Mouse (Mus musculus) limb, embryonic 13.5 days (tissue): ENCODE data around the gene Sox10. TPM values are rescaled to one million over a fixed set of nuclear protein-coding genes. Genes with fewer than 3 reads are reported as not detected.
A peak's percentile ranks its signal among the peaks of the same experiment; 100 is the strongest.

Experiments used
- ATAC-seq: fragments of 200-750 bp; cut with Nextera tagmentation; 2 replicates; pipeline ENCODE4 v1.8.0; 2017; ENCODE audit warnings: low read depth, moderate number of reproducible peaks, moderate TSS enrichment; ENCODE audit not compliant: low FRiP score
- H3K27ac ChIP-seq: fragments of 300-500 bp; sonication (generic); 2 replicates; pipeline ENCODE4 v1.5.1; 2015; ENCODE audit warnings: inconsistent platforms, mild to moderate bottlenecking, moderate library complexity
- H3K27me3 ChIP-seq: fragments of 300-500 bp; sonication (generic); 2 replicates; pipeline ENCODE4 v1.6.1; 2015; ENCODE audit warnings: mild to moderate bottlenecking, inconsistent platforms
- H3K36me3 ChIP-seq: fragments of 300-500 bp; sonication (generic); 2 replicates; pipeline ENCODE4 v1.6.1; 2015; ENCODE audit warnings: inconsistent platforms, mild to moderate bottlenecking, moderate library complexity
- H3K4me1 ChIP-seq: fragments of 300-500 bp; sonication (generic); 2 replicates; pipeline ENCODE4 v1.6.1; 2015; ENCODE audit warnings: inconsistent platforms
- H3K4me2 ChIP-seq: fragments of 300-500 bp; sonication (generic); replicated peaks from 2 replicates; pipeline ENCODE4 v1.6.1; 2015; ENCODE audit warnings: inconsistent platforms, mild to moderate bottlenecking, moderate library complexity
- H3K4me3 ChIP-seq: fragments of 300-500 bp; sonication (generic); 2 replicates; pipeline ENCODE4 v1.5.1; 2015; ENCODE audit warnings: moderate library complexity, mild to moderate bottlenecking, inconsistent platforms
- H3K9ac ChIP-seq: fragments of 300-500 bp; sonication (generic); 2 replicates; pipeline ENCODE4 v1.6.1; 2015; ENCODE audit warnings: mild to moderate bottlenecking, inconsistent platforms
- H3K9me3 ChIP-seq: fragments of 300-500 bp; sonication (generic); 2 replicates; pipeline ENCODE4 v1.6.1; 2016; ENCODE audit warnings: inconsistent platforms
- WGBS: fragments of 180-500 bp; shearing (Covaris S2); methylation state at CpG from one replicate; pipeline ENCODE4 v1.1.7; 2015; 5-methylcytosine and 5-hydroxymethylcytosine counted together
- polyA plus RNA-seq: library from polyadenylated mRNA; unstranded; fragments of >200 nt; fragmentation: Nextera tagmentation; extraction: Ambion mirVana; gene quantifications from 2 replicates; pipeline ENCODE4 v1.2.1, GENCODE M21; 2015

The Sox10 gene
- polyA plus RNA-seq, 1 experiment from 2014 or later = 6.3 TPM

DNA sequence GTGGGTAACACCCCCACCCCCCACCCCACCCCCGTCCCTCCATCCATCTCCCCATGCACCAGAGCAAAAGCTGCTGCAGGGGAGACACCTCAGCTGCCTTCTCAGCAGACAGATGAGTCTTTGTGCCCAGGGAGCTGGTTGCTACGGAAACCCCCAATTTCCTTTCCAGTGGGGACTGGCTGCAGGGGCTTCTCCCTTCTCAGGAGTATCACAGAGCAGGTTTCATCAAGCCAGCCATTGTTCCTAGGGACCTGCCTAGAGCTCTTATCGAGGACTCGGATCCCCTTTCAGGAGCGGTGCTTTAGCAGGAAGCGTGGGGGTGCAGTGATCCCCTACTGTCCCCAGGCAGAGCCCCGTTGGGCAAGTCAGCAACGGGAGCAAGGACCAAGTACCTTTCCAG, 13.2 kb downstream of the Sox10 start:
- H3K9ac ChIP-seq = no peak overlapping the region
- 0 out of 2 replicates have a peak overlapping the region, but pooled peaks have one; percentile 4 for H3K4me2 ChIP-seq
- H3K27me3 ChIP-seq = peaks cover under 1% of the 10 kb centered on the region; the same call in 1 of the 2 replicates
- 72% methylated on average over 8 of the region's 8 CpGs for WGBS
- H3K36me3 ChIP-seq = peaks cover 61% of the 10 kb centered on the region
- H3K27ac ChIP-seq = peak overlapping the region; percentile 72; the same call in 1 of the 2 replicates
- no peaks in the 10 kb centered on the region for H3K9me3 ChIP-seq
- peaks cover 11% of the 10 kb centered on the region; the same call in 1 of the 2 replicates for H3K4me1 ChIP-seq
- ATAC-seq = 0 out of 2 replicates have a peak, but pooled peaks have one; percentile 18
- no peak overlapping the region for H3K4me3 ChIP-seq

DNA sequence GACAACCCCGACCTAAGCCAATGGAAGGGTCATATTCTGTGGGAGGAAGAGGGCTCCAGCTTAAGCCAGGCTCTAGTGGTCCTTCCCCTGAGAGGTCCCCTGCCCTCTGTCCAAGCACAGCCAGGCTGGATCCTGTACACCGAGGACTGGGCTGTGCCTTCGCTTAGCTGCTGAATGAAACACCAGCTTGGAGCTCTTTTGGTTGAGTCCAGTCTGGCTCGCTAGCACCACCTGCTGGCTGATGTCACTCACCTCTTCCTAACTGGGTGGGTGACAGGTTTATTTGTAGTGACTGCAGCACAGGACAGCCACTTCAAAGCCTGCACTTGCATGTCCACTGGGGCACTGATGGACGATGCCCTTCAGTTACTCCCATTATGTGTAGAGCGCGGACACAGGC, 16.5 kb downstream of the Sox10 start:
- H3K27me3 ChIP-seq = no peaks in the 10 kb centered on the region
- 48% methylated on average over 7 of the region's 7 CpGs for WGBS
- no peak overlapping the region for H3K27ac ChIP-seq
- H3K4me2 ChIP-seq = no peak overlapping the region
- ATAC-seq = 0 out of 2 replicates have a peak, but pooled peaks have one; percentile 62
- peaks cover 92% of the 10 kb centered on the region for H3K36me3 ChIP-seq
- H3K4me1 ChIP-seq = peaks cover 11% of the 10 kb centered on the region; the same call in 1 of the 2 replicates
- no peak overlapping the region for H3K9ac ChIP-seq
- no peaks in the 10 kb centered on the region for H3K9me3 ChIP-seq
- no peak overlapping the region for H3K4me3 ChIP-seq

DNA sequence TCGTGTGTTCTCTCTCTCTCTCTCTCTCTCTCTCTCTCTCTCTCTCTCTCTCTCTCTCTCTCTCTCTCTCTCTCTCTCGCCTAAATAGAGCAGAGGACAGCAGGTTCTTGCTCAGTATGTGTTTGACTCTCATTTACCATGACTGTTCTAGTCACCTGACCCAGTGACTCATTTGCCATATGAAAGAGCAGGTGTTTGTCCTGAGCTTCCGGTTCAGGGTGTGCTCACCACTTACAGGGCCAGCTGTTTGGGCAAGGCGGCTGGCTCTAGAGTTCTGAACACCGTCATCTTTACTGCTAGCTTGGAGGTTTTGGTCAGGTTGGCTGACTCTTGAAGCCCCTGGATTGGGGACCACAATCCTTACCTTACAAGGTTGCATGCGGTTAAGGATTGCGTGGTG, 19.5 kb downstream of the Sox10 start:
- Histone ChIP-seq H3K27me3 (no peaks in the 10 kb centered on the region), H3K4me3 (no peak overlapping the region), H3K9ac (no peak overlapping the region), H3K27ac (no peak overlapping the region), H3K4me1 (peaks cover 15% of the 10 kb centered on the region), H3K36me3 (peaks cover 62% of the 10 kb centered on the region), H3K4me2 (no peak overlapping the region), H3K9me3 (no peaks in the 10 kb centered on the region)
- WGBS = 91% methylated on average over 7 of the region's 7 CpGs
- no peak for ATAC-seq

DNA sequence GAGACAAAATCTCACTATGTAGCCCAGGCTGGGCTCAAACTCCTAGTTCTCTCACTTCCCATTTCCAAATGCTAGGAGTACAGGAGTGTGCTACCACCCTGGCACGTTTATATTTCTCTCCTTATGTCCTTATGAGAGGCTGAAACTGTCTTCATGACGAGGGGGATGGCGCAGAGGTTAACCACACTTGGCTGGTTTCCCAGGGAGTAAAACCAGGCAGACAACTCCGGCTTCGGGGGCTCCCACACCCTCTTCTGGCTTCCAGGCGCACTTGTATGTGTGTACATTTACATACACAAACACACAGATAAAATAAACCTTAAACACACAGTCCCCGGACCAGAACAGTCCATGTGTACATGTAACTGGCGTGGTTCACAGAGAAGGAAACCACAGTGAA, 21.0 kb downstream of the Sox10 start:
- no peak overlapping the region for H3K4me2 ChIP-seq
- WGBS = 87% methylated on average over 8 of the region's 8 CpGs
- peaks cover 18% of the 10 kb centered on the region for H3K4me1 ChIP-seq
- H3K27me3 ChIP-seq = peaks cover 5% of the 10 kb centered on the region; the same call in 1 of the 2 replicates
- H3K4me3 ChIP-seq = no peak overlapping the region
- 0 out of 2 replicates have a peak overlapping the region, but pooled peaks have one; percentile 25 for H3K9ac ChIP-seq
- H3K27ac ChIP-seq = no peak overlapping the region
- no peak for ATAC-seq
- no peaks in the 10 kb centered on the region for H3K9me3 ChIP-seq
- peaks cover 50% of the 10 kb centered on the region for H3K36me3 ChIP-seq

DNA sequence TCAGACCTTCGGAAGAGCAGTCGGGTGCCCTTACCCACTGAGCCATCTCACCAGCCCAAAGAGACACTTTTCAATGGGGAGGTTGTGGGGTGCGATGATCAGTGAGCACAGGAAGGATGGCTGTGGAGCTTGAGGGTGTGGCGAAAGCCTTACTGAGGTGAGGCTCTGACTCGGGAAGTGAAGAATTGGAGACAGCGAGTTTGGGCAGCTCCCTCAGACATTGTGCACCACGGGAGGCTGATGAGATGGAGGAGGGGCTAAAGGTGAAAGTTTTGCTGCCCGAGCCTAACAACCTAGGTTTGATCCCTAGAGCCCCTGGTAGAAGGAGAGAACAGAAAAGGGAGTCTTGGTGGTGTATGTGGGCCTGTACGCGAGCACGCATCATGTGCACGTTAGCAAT, 21.7 kb downstream of the Sox10 start:
- H3K36me3 ChIP-seq = peaks cover 44% of the 10 kb centered on the region
- peaks cover 5% of the 10 kb centered on the region; the same call in 1 of the 2 replicates for H3K27me3 ChIP-seq
- H3K4me3 ChIP-seq = no peak overlapping the region
- no peak for ATAC-seq
- H3K4me2 ChIP-seq = no peak overlapping the region
- no peak overlapping the region for H3K9ac ChIP-seq
- H3K9me3 ChIP-seq = no peaks in the 10 kb centered on the region
- H3K27ac ChIP-seq = no peak overlapping the region
- WGBS = 78% methylated on average over 12 of the region's 12 CpGs
- H3K4me1 ChIP-seq = peaks cover 18% of the 10 kb centered on the region

DNA sequence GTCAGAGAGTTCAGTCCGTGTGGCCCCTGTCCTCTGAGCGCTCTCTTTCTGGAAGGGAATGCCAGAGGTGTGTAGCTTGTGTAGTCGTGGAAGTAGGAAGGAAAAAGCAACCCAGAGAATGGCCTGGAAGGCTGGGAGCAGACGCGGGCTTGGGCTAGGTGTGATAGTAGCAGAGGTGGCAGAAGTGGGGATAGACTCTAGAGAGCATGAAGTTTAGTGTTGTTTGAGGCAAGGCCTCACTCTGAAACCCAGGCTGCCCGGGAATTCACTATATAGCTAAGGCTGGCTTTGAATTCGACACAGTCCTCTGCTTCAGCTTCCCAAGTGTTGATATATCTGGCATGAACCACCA, 23.5 kb downstream of the Sox10 start:
- Histone ChIP-seq H3K4me2 (peak overlapping the region; percentile 97), H3K4me1 (peaks cover 18% of the 10 kb centered on the region), H3K27me3 (peaks cover 5% of the 10 kb centered on the region; the same call in 1 of the 2 replicates), H3K27ac (no peak overlapping the region), H3K9ac (peak overlapping the region; percentile 89), H3K9me3 (no peaks in the 10 kb centered on the region), H3K36me3 (peaks cover 28% of the 10 kb centered on the region), H3K4me3 (peak overlapping the region; percentile 73)
- 0% methylated on average over 7 of the region's 7 CpGs for WGBS
- ATAC-seq = peak; percentile 37; the same call in 1 of the 2 replicates

DNA sequence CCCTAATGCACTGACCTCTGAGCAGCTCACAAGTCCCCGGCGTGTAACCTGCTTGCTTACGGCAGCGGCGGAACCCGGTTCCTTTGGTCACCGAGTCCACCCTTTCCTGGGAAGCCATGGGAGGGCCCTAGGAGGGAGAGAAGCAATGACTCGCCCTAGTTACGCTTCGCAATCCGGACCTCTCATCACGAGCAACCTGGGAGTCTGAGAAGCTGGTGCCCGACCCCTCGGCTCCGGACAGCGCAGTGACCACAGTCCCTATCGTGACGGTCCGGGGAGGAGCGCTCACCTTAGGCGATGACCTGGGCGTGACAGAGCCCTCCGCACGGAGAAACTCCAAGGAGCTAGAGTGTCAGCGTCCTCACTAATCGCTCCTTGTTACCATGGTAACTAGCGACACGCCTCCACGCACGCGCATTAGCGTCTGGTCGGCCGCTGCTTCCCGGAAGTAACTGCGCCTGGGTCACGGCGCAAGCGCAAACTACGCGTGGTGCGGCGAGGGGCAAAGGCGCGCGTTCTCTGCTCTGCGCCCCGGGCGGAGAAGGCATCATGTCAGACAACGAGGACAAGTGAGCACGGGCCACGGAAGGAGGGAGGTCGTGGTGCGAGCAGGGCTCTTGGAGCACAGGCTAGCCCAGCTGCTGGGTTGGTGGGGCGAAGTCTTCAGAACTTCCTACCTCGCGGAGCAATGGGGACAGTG, 24.0 kb downstream of the Sox10 start, which contains the start of the genes Polr2f and 1700088E04Rik:
Polr2f (plus strand) TSS at position 144 of the 700 bp plus-strand sequence.
1700088E04Rik (minus strand) TSS at position 388 of the 700 bp plus-strand sequence.
- Histone ChIP-seq H3K4me2 (peak within 1 kb of the TSS; percentile 97), H3K36me3 (peaks cover 23% of the 10 kb centered on the region), H3K4me1 (peaks cover 21% of the 10 kb centered on the region), H3K9me3 (no peaks in the 10 kb centered on the region), H3K4me3 (peak within 1 kb of the TSS; percentile 73), H3K9ac (peak within 1 kb of the TSS; percentile 89), H3K27me3 (peaks cover 5% of the 10 kb centered on the region; the same call in 1 of the 2 replicates), H3K27ac (no peak within 1 kb of the TSS; the same call in 1 of the 2 replicates)
- WGBS = under 1% methylated on average over 57 of the region's 57 CpGs
- ATAC-seq = peak; percentile 86

DNA sequence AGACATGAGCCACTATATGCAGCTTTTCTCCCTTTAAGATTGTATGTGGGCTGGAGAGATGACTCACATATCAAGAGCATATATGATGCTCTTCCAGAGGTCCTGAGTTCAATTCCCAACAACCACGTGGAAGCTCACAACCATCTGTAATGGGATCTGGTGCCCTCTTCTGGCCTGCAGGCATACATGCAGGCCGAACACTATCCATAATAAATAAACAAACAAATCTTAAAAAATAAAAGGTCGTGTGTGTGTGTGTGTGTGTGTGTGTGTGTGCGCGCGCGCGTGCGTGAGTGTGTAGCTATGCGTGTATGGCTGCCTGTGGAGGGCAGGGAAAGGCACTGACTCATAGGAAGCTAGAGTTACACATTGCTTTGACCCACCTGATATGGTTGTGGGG, 25.4 kb downstream of the Sox10 start:
- peaks cover 34% of the 10 kb centered on the region for H3K4me1 ChIP-seq
- H3K9me3 ChIP-seq = no peaks in the 10 kb centered on the region
- H3K9ac ChIP-seq = no peak overlapping the region
- 58% methylated on average over 10 of the region's 10 CpGs for WGBS
- no peak overlapping the region for H3K4me3 ChIP-seq
- peaks cover 5% of the 10 kb centered on the region; the same call in 1 of the 2 replicates for H3K27me3 ChIP-seq
- H3K4me2 ChIP-seq = no peak overlapping the region
- H3K36me3 ChIP-seq = peaks cover 10% of the 10 kb centered on the region
- ATAC-seq = no peak
- H3K27ac ChIP-seq = no peak overlapping the region

DNA sequence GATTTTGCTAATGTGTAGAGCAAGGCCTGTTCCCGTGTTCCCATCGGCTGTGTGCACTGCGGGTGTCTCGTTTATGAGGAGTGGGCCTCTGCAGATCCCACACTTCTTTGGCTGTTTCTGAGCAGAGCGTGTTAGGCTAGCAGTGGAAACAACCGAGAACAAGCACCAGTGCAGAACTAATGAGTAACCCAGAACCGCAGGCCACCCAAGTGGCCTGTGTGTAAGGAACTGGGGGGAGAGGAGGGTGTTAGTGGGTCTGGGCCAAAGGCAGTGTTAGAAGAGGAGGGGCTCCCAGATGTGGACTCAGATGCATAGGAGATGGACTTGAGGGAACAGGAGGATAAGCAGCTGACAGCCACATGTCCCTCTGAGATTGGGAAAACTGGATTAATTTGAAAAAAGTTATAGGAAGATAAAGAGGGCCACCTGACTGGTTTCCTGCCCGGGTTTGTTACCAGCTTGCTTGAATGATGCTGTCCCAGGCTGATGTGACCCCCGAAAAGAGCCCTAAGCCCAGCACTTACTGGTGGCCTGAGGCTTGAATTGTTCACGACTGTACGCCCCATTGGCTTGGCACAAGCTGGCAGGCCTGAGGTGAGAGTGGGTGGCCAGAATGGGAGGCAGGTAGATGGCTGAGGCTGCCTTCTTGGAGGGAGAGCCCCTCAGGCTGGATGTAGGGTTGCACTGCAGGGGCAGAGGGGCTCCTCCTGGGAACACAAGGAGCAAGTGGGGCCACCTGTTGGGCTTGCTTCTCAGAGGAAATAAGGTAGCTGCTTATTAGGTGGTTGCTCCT, 29.1 kb downstream of the Sox10 start:
- Histone ChIP-seq H3K4me1 (peaks cover 25% of the 10 kb centered on the region), H3K36me3 (peaks cover 37% of the 10 kb centered on the region), H3K4me2 (no peak overlapping the region), H3K9me3 (no peaks in the 10 kb centered on the region), H3K9ac (no peak overlapping the region), H3K27ac (peak overlapping the region; percentile 69), H3K27me3 (peaks cover 5% of the 10 kb centered on the region; the same call in 1 of the 2 replicates), H3K4me3 (no peak overlapping the region)
- peak; percentile 69 for ATAC-seq
- WGBS = 37% methylated on average over 11 of the region's 11 CpGs

DNA sequence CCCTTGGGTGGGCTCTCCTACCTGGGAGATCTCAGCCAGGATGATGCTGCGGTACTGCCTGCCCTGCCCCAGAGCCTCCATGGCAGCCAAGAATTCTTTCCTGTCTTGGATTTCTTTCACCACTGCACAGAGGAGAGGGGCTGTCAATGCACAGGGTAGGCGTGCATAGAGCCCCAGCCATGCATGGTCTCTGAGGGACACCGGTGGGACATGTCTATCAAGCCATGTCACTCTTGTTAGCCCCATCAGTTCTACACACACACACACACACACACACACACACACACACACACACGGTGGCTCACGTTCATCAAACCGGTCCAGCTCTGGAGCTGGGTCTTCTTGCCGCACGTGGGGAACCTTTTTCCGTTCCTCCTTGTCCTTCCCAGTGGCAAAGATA, 29.7 kb downstream of the Sox10 start:
- Histone ChIP-seq H3K4me2 (no peak overlapping the region), H3K9ac (no peak overlapping the region), H3K36me3 (peaks cover 43% of the 10 kb centered on the region), H3K9me3 (no peaks in the 10 kb centered on the region), H3K4me1 (peaks cover 20% of the 10 kb centered on the region), H3K4me3 (no peak overlapping the region), H3K27ac (peak overlapping the region; percentile 69), H3K27me3 (peaks cover 5% of the 10 kb centered on the region; the same call in 1 of the 2 replicates)
- ATAC-seq = peak; percentile 42; the same call in 1 of the 2 replicates
- 70% methylated on average over 9 of the region's 9 CpGs for WGBS

DNA sequence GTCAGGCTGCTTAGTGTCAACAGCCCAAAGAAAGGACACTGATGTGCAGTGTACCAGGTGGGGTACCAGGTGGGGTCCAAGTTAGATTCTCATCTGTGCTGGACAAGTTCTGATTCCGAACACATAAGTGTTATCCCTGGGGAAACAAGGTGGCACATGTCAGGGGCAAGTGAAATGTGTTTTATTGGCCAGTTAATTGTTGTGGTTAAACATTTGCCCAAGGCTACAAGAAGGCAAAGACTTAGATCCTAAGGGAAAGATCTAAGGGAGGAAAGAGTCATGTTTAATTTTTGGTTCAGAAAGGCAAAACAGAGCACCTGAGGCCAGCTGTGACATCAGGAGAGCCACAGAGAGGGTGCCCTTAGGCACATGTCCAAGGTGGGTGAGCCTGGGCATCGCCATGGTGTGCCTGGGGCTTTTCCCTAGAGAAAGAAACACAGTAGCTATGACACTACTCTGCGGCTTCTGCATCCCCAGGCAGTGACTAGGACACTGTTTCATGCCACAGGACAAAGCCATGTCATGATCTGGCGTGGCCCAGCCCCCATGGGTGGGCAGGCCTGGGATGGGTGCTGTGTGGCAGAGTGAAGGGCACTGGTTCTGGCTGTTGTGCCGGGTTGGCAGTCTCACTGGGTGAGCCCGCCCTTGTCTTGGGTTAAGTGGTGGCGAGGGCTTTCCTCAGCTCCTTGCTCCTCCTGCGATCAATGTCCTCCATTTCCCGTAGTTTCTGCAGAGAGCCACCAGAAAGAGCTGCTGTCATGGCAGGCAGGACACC, 30.4 kb downstream of the Sox10 start:
- no peaks in the 10 kb centered on the region for H3K27me3 ChIP-seq
- H3K27ac ChIP-seq = peak overlapping the region; percentile 69; the same call in 1 of the 2 replicates
- no peak overlapping the region for H3K9ac ChIP-seq
- peaks cover 50% of the 10 kb centered on the region for H3K36me3 ChIP-seq
- H3K4me1 ChIP-seq = peaks cover 19% of the 10 kb centered on the region
- no peak for ATAC-seq
- WGBS = 82% methylated on average over 9 of the region's 9 CpGs
- H3K9me3 ChIP-seq = no peaks in the 10 kb centered on the region
- H3K4me2 ChIP-seq = no peak overlapping the region
- H3K4me3 ChIP-seq = no peak overlapping the region
